Mouse (Mus musculus) mature B cell (primary cell): ENCODE data around the gene Olfr821.
"Not testable (repeated sequence)": the region's sequence is repeated elsewhere in the genome, so short reads cannot be mapped to it uniquely, and the experiment has no call there.

Experiments used
- in situ Hi-C: fragments of 300-500 bp; cut with MboI; formaldehyde crosslinking; loops from 2 replicates; pipeline ENCODE4 v1.14.3; 2019

Olfr821 gene

DNA sequence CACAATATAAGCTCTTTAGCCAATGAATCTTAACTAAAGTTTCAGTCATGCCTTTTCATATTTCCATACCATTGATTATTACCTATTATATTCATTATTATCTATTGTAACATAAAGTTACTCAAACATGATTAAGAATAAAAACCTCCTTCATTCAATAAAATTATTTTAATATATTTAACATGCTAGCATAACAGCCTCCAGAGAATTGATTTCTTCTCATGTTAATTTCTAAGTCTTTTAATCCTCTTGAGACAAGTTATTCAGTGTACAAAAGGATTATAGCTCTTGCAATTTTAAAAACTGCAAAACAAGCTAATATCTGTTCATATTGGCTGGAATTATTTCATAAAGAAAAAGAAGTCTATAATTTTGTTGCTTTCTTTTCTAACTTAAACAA, at the start of gene Olfr821:
Gene Olfr821, plus strand, starts transcription at position 301 of the 400 bp plus-strand sequence.
- in situ Hi-C loops: no loop called here

DNA sequence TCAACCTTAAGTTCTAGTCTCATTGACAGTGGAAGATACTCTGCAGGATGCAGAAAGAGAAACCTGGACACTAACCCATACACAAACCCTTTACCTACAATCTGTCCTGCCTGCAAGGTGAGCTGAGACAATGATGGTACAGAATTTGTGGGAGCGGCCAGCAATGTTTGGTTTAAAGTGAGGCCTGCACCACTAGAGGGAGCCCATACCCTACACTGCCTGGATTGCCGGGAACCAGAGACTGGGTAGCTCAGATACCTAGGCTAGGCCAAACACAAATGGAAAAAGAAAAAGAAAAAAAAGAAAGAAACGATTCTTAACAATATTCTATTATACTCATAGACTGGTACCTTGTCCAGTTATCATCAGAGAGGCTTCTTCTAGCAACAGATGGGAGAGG, 48.3 kb upstream of the Olfr821 start:
- in situ Hi-C loops: not testable (repeated sequence)

DNA sequence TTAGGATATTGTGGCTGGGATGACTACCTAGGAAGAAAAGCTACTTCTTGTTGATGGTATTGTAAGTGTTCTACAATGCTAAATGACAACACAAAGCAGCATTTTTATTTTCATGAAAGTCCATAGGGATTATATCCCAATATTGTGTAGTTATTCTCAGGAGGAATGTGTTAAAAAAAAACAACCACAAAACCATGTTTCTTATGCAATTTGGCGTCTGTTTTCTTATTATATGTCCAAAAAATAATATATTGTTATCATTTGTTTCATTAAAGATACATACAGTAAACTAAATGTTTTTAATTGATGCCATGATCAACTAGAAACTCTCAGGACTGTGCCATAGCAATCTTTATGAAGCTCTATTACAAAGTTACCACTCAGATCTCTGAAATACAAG, 45.2 kb upstream of the Olfr821 start, which contains the start of gene Gm10310:
Gene Gm10310, minus strand, starts transcription at position 101 of the 400 bp plus-strand sequence.
- in situ Hi-C loops: not testable (repeated sequence)

DNA sequence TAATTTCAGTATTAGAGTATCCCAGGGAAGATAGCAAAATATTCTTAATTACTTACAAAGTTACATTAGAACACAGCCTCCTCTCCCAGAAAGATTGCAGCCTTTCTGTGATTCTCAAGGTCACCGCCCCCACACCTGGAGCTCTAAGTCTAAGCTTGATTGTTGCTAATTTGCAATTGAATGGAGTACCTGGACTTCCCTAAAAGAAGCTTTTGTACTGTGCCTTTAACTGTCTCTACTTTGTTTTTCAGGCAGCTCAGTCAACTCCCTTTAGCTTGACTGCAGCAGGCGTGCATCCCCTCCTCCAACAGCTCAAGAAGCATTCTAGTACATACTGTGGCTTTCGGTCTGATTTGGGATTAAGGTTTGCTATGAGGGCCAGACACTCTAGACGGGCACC, 26.0 kb upstream of the Olfr821 start:
- in situ Hi-C loops: not testable (repeated sequence)

DNA sequence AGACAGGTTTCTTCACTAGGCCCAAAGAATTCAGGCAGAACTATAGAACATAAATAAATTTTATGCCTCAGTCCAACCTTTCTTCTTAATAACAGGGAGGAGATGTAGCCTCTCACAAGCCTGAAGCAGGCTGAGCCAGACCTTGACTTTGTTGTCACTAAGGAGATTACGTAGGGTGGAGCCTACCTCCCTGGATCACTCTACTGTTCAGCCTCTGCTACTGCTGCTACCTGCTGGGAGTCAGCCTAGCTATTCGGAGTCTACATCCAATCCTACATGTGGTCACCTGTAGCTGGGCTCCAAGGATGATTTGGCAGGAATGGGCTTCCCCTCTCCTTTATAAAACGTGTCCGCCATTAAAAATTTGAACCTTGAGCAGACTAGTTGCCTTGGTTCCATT, 24.8 kb upstream of the Olfr821 start:
- in situ Hi-C loops: not testable (repeated sequence)

DNA sequence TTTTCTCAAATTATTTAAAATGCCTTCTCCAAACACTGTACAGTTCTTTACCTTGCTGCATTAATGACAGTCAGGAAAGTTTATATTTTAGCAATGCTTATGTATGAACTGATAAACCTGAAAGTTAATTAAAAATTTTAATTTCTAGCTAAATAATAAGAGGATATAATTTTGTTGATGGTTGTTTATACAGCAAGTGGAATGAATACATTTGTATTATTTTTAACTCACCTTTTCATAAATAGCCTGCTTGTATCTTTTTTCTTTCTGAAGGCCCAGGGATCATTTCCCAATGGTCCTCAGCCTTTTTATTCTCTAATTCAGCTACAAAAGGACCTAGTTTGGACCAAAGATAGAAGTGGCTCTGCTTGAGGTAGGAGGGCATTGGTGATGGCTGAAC, 17.8 kb upstream of the Olfr821 start, which contains the start of gene Olfr820:
Gene Olfr820, plus strand, starts transcription at position 301 of the 400 bp plus-strand sequence.
- in situ Hi-C loops: no loop called here

DNA sequence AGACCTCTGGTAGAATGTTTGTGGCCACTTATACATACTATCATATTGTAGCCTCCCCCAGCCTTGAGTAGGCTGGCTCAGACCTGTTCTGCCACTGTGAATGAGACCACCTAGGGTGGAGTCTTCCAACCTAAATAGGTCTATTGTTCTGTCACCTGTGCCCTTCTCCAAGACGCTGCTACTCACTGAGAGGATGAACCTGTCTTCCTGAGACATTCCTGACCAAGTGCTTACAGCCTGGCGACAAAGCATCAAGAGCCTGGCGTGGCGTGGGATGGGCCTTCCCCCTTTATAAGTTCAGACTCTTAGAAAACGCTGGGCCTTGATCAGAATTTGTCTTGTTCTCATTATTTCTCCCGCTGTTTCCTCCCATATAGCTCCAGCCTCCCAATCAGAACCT, 6.9 kb downstream of the Olfr821 start:
- in situ Hi-C loops: no loop called here

DNA sequence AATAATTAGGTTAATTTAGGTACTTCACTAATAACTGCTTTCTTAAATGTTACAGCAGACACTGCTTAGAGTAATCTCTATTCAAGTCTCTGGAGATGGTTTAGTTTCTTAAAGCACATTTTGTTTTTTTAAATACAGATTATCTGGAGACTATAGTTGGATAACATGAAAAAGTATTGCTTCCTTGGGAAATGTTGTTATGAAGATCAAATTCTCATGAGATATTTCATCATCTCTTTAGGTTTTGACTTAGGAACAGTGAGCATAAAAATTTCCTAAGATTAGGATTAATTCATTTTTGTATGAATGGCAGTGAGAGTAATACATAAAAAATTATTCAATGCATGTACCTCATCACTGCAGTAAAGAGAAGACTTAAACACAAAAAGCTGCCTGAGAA, 40.8 kb downstream of the Olfr821 start, which contains the start of gene Olfr822:
Gene Olfr822, plus strand, starts transcription at position 301 of the 400 bp plus-strand sequence.
- in situ Hi-C loops: no loop called here
